Mouse (Mus musculus) liver, embryonic 14.5 days (tissue): ENCODE results near the gene Atxn10. TPM values are rescaled to one million over a fixed set of nuclear protein-coding genes. Genes with fewer than 3 reads are reported as not detected.
A peak's percentile ranks its signal among the peaks of the same experiment; 100 is the strongest.

ENCODE experiments used
- ATAC-seq: fragments of 200-750 bp; cut with Nextera tagmentation; 2 replicates; pipeline ENCODE4 v1.8.0; 2017; ENCODE audit warnings: moderate number of reproducible peaks, mild to moderate bottlenecking, moderate library complexity; ENCODE audit not compliant: insufficient read depth
- DNase-seq, 3 experiments: peaks; one replicate each; pipeline ENCODE4 v3.0.0-alpha.2; 2012 to 2013; ENCODE audit warnings: low read depth in 3 of 3, low spot score in 3 of 3
- H3K27ac ChIP-seq: fragments of 300-500 bp; sonication (generic); 2 replicates; pipeline ENCODE4 v1.5.1; 2014; ENCODE audit warnings: moderate library complexity, mild to moderate bottlenecking, control low read depth, inconsistent platforms
- H3K27me3 ChIP-seq: fragments of 300-500 bp; sonication (generic); 2 replicates; pipeline ENCODE4 v1.6.1; 2014; ENCODE audit warnings: mild to moderate bottlenecking, low read length, moderate library complexity; ENCODE audit not compliant: control insufficient read depth, insufficient read depth
- H3K36me3 ChIP-seq: fragments of 300-500 bp; sonication (generic); replicated peaks from 2 replicates; pipeline ENCODE4 v1.6.1; 2014; ENCODE audit warnings: low read depth; ENCODE audit not compliant: control insufficient read depth, insufficient read depth
- H3K4me1 ChIP-seq, 2 experiments: fragments of 200-500 bp in 1 of 2; fragments of 300-500 bp in 1 of 2; sonication (generic) in 1 of 2; replicated peaks; 2 replicates each; pipeline ENCODE4 v1.6.1; 2012 to 2014; ENCODE audit warnings: antibody characterized with exemption in 1 of 2, inconsistent platforms in 1 of 2, low read length in 1 of 2; ENCODE audit not compliant: control insufficient read depth in 2 of 2, insufficient read depth in 2 of 2
- H3K4me2 ChIP-seq: fragments of 300-500 bp; sonication (generic); 2 replicates; pipeline ENCODE4 v1.6.1; 2014; ENCODE audit warnings: low read depth, mild to moderate bottlenecking, control low read depth, moderate library complexity
- H3K4me3 ChIP-seq, 2 experiments: fragments of 200-500 bp in 1 of 2; fragments of 300-500 bp in 1 of 2; sonication (generic) in 1 of 2; 2 replicates each; pipeline ENCODE4 v1.5.1; 2012 to 2014; ENCODE audit warnings: low read depth in 2 of 2, low read length in 2 of 2, mild to moderate bottlenecking in 2 of 2, control low read depth in 1 of 2, inconsistent platforms in 1 of 2, moderate library complexity in 1 of 2; ENCODE audit not compliant: insufficient read depth in 1 of 2
- H3K9ac ChIP-seq: fragments of 300-500 bp; sonication (generic); replicated peaks from 2 replicates; pipeline ENCODE4 v1.6.1; 2014; ENCODE audit warnings: mild to moderate bottlenecking, control low read depth, moderate library complexity
- H3K9me3 ChIP-seq: fragments of 300-500 bp; sonication (generic); 2 replicates; pipeline ENCODE4 v1.6.1; 2016; ENCODE audit warnings: low read length, mixed read lengths; ENCODE audit not compliant: control insufficient read depth
- CTCF ChIP-seq: IDR thresholded peaks from 2 replicates; pipeline ENCODE4 v1.5.1; 2016; ENCODE audit warnings: antibody characterized with exemption, low read depth, control low read depth
- EP300 ChIP-seq: IDR thresholded peaks from 2 replicates; pipeline ENCODE4 v1.6.1; 2016; ENCODE audit warnings: antibody characterized with exemption, low read depth
- WGBS: fragments of 180-500 bp; shearing (Covaris S2); extraction: QIAGEN DNeasy Blood & Tissue Kit; methylation state at CpG from one replicate; pipeline ENCODE4 v1.1.7; 2014; ENCODE audit not compliant: insufficient replicate concordance; 5-methylcytosine and 5-hydroxymethylcytosine counted together
- polyA plus RNA-seq, 2 experiments: library from polyadenylated mRNA; depleted of rRNA in 1 of 2; stranded (reverse) in 1 of 2; unstranded in 1 of 2; fragments of >200 nt; fragmentation: Nextera tagmentation in 1 of 2; extraction: Ambion mirVana in 1 of 2; gene quantifications; 2 replicates each; pipeline versions ENCODE4 v1.2.1 to v1.2.3; 2012 to 2014

Gene Atxn10
- polyA plus RNA-seq, 2 experiments, result 35.0 to 69.1 TPM

- DNase-seq (no peak), ATAC-seq (no peak)
- H3K36me3 ChIP-seq, result no peaks in the 10 kb centered on the region
- H3K4me3 ChIP-seq, result no peak overlapping the region
- no peaks in the 10 kb centered on the region for H3K9me3 ChIP-seq
- no peak overlapping the region for H3K9ac ChIP-seq
- no peaks in the 10 kb centered on the region for H3K27me3 ChIP-seq
- H3K27ac ChIP-seq, result no peak overlapping the region
- H3K4me1 ChIP-seq, result no peaks in the 10 kb centered on the region
- TF ChIP-seq CTCF (no peak), EP300 (no peak)
- no peak overlapping the region for H3K4me2 ChIP-seq
- WGBS, result 11% methylated on average over 5 of the region's 5 CpGs
Observed at GRCm38 (mm10) chr15:85479919-85480318, 143.9 kb downstream of the Atxn10 start.

- H3K4me3 ChIP-seq, result no peak overlapping the region
- no peak overlapping the region for H3K4me2 ChIP-seq
- no peak overlapping the region for H3K9ac ChIP-seq
- DNase-seq (no peak), ATAC-seq (no peak)
- no peak overlapping the region for H3K27ac ChIP-seq
- 27% methylated on average over 3 of the region's 3 CpGs for WGBS
- H3K27me3 ChIP-seq, result no peaks in the 10 kb centered on the region
- H3K9me3 ChIP-seq, result no peaks in the 10 kb centered on the region
- no peaks in the 10 kb centered on the region for H3K4me1 ChIP-seq
- H3K36me3 ChIP-seq, result no peaks in the 10 kb centered on the region
- peak; percentile 45; the same call in 1 of the 2 replicates for TF ChIP-seq CTCF
- TF ChIP-seq EP300, result no peak
Observed at GRCm38 (mm10) chr15:85480630-85481029, 144.6 kb downstream of the Atxn10 start.

GRCm38 (mm10) chr15:85488900-85489299 is 152.9 kb downstream of the Atxn10 start:
- WGBS, result 67% methylated on average over 10 of the region's 10 CpGs
- ATAC-seq (no peak), DNase-seq (no peak)
- no peak for TF ChIP-seq CTCF
- no peak for TF ChIP-seq EP300
- Histone ChIP-seq H3K4me2 (no peak overlapping the region), H3K9ac (no peak overlapping the region), H3K4me3 (no peak overlapping the region), H3K4me1 (no peaks in the 10 kb centered on the region), H3K36me3 (no peaks in the 10 kb centered on the region), H3K27me3 (no peaks in the 10 kb centered on the region), H3K9me3 (no peaks in the 10 kb centered on the region), H3K27ac (no peak overlapping the region)

- Histone ChIP-seq H3K9ac (no peak overlapping the region), H3K4me1 (no peaks in the 10 kb centered on the region), H3K36me3 (no peaks in the 10 kb centered on the region), H3K27ac (no peak overlapping the region), H3K4me2 (no peak overlapping the region), H3K4me3 (no peak overlapping the region), H3K9me3 (no peaks in the 10 kb centered on the region), H3K27me3 (no peaks in the 10 kb centered on the region)
- WGBS, result 54% methylated on average over 7 of the region's 7 CpGs
- no peak for TF ChIP-seq EP300
- no peak for TF ChIP-seq CTCF
- ATAC-seq (no peak), DNase-seq (no peak)
Observed at GRCm38 (mm10) chr15:85489751-85490150, 153.7 kb downstream of the Atxn10 start.

GRCm38 (mm10) chr15:85494163-85494621 is 158.1 kb downstream of the Atxn10 start:
- TF ChIP-seq CTCF, result no peak
- no peaks in the 10 kb centered on the region for H3K27me3 ChIP-seq
- H3K4me3 ChIP-seq, result no peak overlapping the region
- no peaks in the 10 kb centered on the region for H3K4me1 ChIP-seq
- DNase-seq (no peak), ATAC-seq (no peak)
- no peaks in the 10 kb centered on the region for H3K36me3 ChIP-seq
- no peak overlapping the region for H3K9ac ChIP-seq
- H3K9me3 ChIP-seq, result no peaks in the 10 kb centered on the region
- H3K27ac ChIP-seq, result no peak overlapping the region
- no peak overlapping the region for H3K4me2 ChIP-seq
- 7% methylated on average over 11 of the region's 11 CpGs for WGBS
